Mouse (Mus musculus) ES-Bruce4 (cell line): Measurements from ENCODE around the gene Serac1. TPM values are rescaled to one million over a fixed set of nuclear protein-coding genes. Genes with fewer than 3 reads are reported as not detected.
A peak's percentile ranks its signal among the peaks of the same experiment; 100 is the strongest.

Source experiments
- H3K27ac ChIP-seq: 2 replicates; pipeline ENCODE4 v1.5.1; 2012; ENCODE audit warnings: low read length, inconsistent platforms; ENCODE audit not compliant: insufficient read depth
- H3K27me3 ChIP-seq: 2 replicates; pipeline ENCODE4 v1.6.1; 2012; ENCODE audit warnings: mild to moderate bottlenecking, low read length, inconsistent platforms; ENCODE audit not compliant: control insufficient read depth, poor library complexity, insufficient read depth, severe bottlenecking
- H3K36me3 ChIP-seq: 2 replicates; pipeline ENCODE4 v1.6.1; 2012; ENCODE audit warnings: inconsistent platforms, mild to moderate bottlenecking, low read length, moderate library complexity; ENCODE audit not compliant: control insufficient read depth, poor library complexity, insufficient read depth, severe bottlenecking
- H3K4me1 ChIP-seq: one replicate; pipeline ENCODE4 v1.8.1; 2011; ENCODE audit warnings: low read length; ENCODE audit not compliant: control insufficient read depth, insufficient read depth
- H3K4me3 ChIP-seq: 2 replicates; pipeline ENCODE4 v1.5.1; 2011; ENCODE audit warnings: low read depth, mild to moderate bottlenecking, low read length
- H3K9ac ChIP-seq: 2 replicates; pipeline ENCODE4 v1.6.1; 2012; ENCODE audit warnings: low read depth, mild to moderate bottlenecking, inconsistent platforms; ENCODE audit not compliant: poor library complexity, severe bottlenecking
- H3K9me3 ChIP-seq: replicated peaks from 2 replicates; pipeline ENCODE4 v1.6.1; 2012; ENCODE audit warnings: mild to moderate bottlenecking, low read length, inconsistent platforms; ENCODE audit not compliant: control insufficient read depth, poor library complexity, insufficient read depth, severe bottlenecking
- CTCF ChIP-seq: IDR thresholded peaks from one replicate; pipeline ENCODE4 v1.8.1; 2011; ENCODE audit warnings: low read depth, low read length
- EP300 ChIP-seq: IDR thresholded peaks from 2 replicates; pipeline ENCODE4 v1.6.1; 2011; ENCODE audit warnings: low read depth, low read length; ENCODE audit not compliant: insufficient read depth
- POLR2A ChIP-seq: IDR thresholded peaks from one replicate; pipeline ENCODE4 v1.8.1; 2011; ENCODE audit warnings: low read length; ENCODE audit not compliant: insufficient read depth
- polyA plus RNA-seq: library from polyadenylated mRNA; stranded (reverse); fragments of >200 nt; gene quantifications from 2 replicates; pipeline ENCODE4 v1.2.4, GENCODE M21; 2011; ENCODE audit warnings: low read depth; ENCODE audit not compliant: missing spikeins, insufficient read depth, insufficient read length

The Serac1 gene
- 22.6 and 25.8 TPM in 2 replicates for polyA plus RNA-seq

GRCm38 (mm10) chr17:6079287-6080122 is at the start of gene Serac1, which contains the start of gene Gtf2h5:
TSS of gene Serac1 (minus strand) at chr17:6079741.
TSS of gene Gtf2h5 (plus strand) at chr17:6079786.
- H3K27ac ChIP-seq: no peak within 1 kb of the TSS
- no peaks in the 10 kb centered on the region for H3K27me3 ChIP-seq
- H3K4me1 ChIP-seq: no peaks in the 10 kb centered on the region
- TF ChIP-seq CTCF: no peak
- TF ChIP-seq EP300: peak; percentile 39; the same call in 1 of the 2 replicates
- peak; percentile 60 for TF ChIP-seq POLR2A
- H3K36me3 ChIP-seq: peaks cover 18% of the 10 kb centered on the region
- peak within 1 kb of the TSS; percentile 72 for H3K9ac ChIP-seq
- no peaks in the 10 kb centered on the region for H3K9me3 ChIP-seq
- peak within 1 kb of the TSS; percentile 96 for H3K4me3 ChIP-seq

GRCm38 (mm10) chr17:6128039-6128438 is 48.5 kb upstream of the Serac1 start:
- H3K9me3 ChIP-seq: no peaks in the 10 kb centered on the region
- no peaks in the 10 kb centered on the region for H3K27me3 ChIP-seq

GRCm38 (mm10) chr17:6125441-6125840 is 45.9 kb upstream of the Serac1 start:
- Histone ChIP-seq H3K4me1 (no peaks in the 10 kb centered on the region), H3K36me3 (no peaks in the 10 kb centered on the region), H3K27me3 (no peaks in the 10 kb centered on the region), H3K9ac (no peak overlapping the region), H3K27ac (no peak overlapping the region), H3K9me3 (0 out of 2 replicates have a peak, but pooled peaks cover 3% of the 10 kb centered on the region), H3K4me3 (no peak overlapping the region)
- TF ChIP-seq EP300 (no peak), POLR2A (no peak), CTCF (no peak)

More at GRCm38 (mm10) chr17:6128039-6128438, 48.5 kb upstream of the Serac1 start:
- TF ChIP-seq EP300 (0 out of 2 replicates have a peak, but pooled peaks have one; percentile 51), CTCF (no peak)
- no peaks in the 10 kb centered on the region for H3K4me1 ChIP-seq
- H3K4me3 ChIP-seq: no peak overlapping the region
- H3K9ac ChIP-seq: no peak overlapping the region
- H3K27ac ChIP-seq: peak overlapping the region; percentile 97
- H3K36me3 ChIP-seq: no peaks in the 10 kb centered on the region

- Histone ChIP-seq H3K27ac (no peak overlapping the region), H3K9ac (no peak overlapping the region), H3K9me3 (0 out of 2 replicates have a peak, but pooled peaks cover 3% of the 10 kb centered on the region), H3K36me3 (no peaks in the 10 kb centered on the region), H3K4me3 (no peak overlapping the region), H3K27me3 (no peaks in the 10 kb centered on the region), H3K4me1 (no peaks in the 10 kb centered on the region)
- TF ChIP-seq CTCF: no peak
- TF ChIP-seq EP300: no peak
- no peak for TF ChIP-seq POLR2A
Measured at GRCm38 (mm10) chr17:6123776-6124175, 44.2 kb upstream of the Serac1 start.

- no peak overlapping the region for H3K27ac ChIP-seq
- H3K36me3 ChIP-seq: no peaks in the 10 kb centered on the region
- H3K4me1 ChIP-seq: no peaks in the 10 kb centered on the region
- no peak overlapping the region for H3K4me3 ChIP-seq
- no peak overlapping the region for H3K9ac ChIP-seq
- no peaks in the 10 kb centered on the region for H3K27me3 ChIP-seq
- TF ChIP-seq CTCF: no peak
- no peak for TF ChIP-seq POLR2A
- TF ChIP-seq EP300: no peak
- H3K9me3 ChIP-seq: 0 out of 2 replicates have a peak, but pooled peaks cover 3% of the 10 kb centered on the region
Measured at GRCm38 (mm10) chr17:6118861-6119260, 39.3 kb upstream of the Serac1 start.

- 0 out of 2 replicates have a peak, but pooled peaks cover 3% of the 10 kb centered on the region for H3K9me3 ChIP-seq
- TF ChIP-seq CTCF (no peak), EP300 (no peak), POLR2A (no peak)
- H3K27ac ChIP-seq: no peak overlapping the region
- no peaks in the 10 kb centered on the region for H3K36me3 ChIP-seq
- H3K4me3 ChIP-seq: no peak overlapping the region
- no peaks in the 10 kb centered on the region for H3K27me3 ChIP-seq
- H3K9ac ChIP-seq: no peak overlapping the region
- no peaks in the 10 kb centered on the region for H3K4me1 ChIP-seq
Measured at GRCm38 (mm10) chr17:6117917-6118316, 38.4 kb upstream of the Serac1 start.
